Mouse (Mus musculus) embryonic fibroblast, embryonic 13.5 days (primary cell): Measurements from ENCODE around the gene Baz2a. TPM values are rescaled to one million over a fixed set of nuclear protein-coding genes. Genes with fewer than 3 reads are reported as not detected.
"Not testable (repeated sequence)": the region's sequence is repeated elsewhere in the genome, so short reads cannot be mapped to it uniquely, and the experiment has no call there.

Source experiments
- H3K27ac ChIP-seq: 2 replicates; pipeline ENCODE4 v1.5.1; 2012; ENCODE audit warnings: low read length, control low read depth, inconsistent platforms; ENCODE audit not compliant: insufficient read depth
- H3K4me1 ChIP-seq: 2 replicates; pipeline ENCODE4 v1.6.1; 2011; ENCODE audit warnings: low read length; ENCODE audit not compliant: control insufficient read depth, insufficient read depth
- H3K4me3 ChIP-seq: 2 replicates; pipeline ENCODE4 v1.5.1; 2011; ENCODE audit warnings: mild to moderate bottlenecking, control low read depth, low read length; ENCODE audit not compliant: insufficient read depth
- CTCF ChIP-seq: IDR thresholded peaks from 2 replicates; pipeline ENCODE4 v1.5.1; 2011; ENCODE audit warnings: mild to moderate bottlenecking, control low read depth, low read length, moderate library complexity, borderline replicate concordance; ENCODE audit not compliant: insufficient read depth
- POLR2A ChIP-seq: IDR thresholded peaks from 2 replicates; pipeline ENCODE4 v1.6.1; 2011; ENCODE audit warnings: low read depth, mild to moderate bottlenecking, control low read depth, low read length, moderate library complexity
- polyA plus RNA-seq: library from polyadenylated mRNA; stranded (reverse); fragments of >200 nt; gene quantifications from 2 replicates; pipeline ENCODE4 v1.2.4, GENCODE M21; 2011; ENCODE audit warnings: low read depth; ENCODE audit not compliant: missing spikeins, insufficient read length

The Baz2a gene
- polyA plus RNA-seq, 1 experiment: 32.4 TPM

DNA sequence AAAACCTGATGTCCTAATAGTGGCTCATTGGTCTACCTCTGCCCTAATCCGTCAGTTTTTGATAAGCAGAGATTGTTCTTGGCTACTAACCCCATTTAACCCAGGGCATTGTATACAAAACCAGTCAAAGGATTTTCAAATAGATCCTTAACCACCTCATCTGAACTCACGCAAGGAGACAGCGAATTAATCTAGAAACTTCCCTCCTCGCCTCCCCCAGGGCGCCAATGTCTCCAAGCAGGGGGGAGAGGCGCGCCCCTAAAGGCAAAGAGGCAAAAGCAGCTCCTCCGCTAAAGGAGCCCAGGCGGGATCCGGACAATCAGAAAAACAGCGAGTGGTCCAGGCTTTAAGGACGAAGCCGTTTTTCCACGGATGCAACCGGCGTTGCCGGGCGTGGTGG lies 33.2 kb upstream of the Baz2a start:
- H3K4me1 ChIP-seq: peaks cover 3% of the 10 kb centered on the region
- peak overlapping the region; percentile 98 for H3K27ac ChIP-seq
- peak overlapping the region; percentile 84 for H3K4me3 ChIP-seq
- TF ChIP-seq CTCF (no peak), POLR2A (no peak)

DNA sequence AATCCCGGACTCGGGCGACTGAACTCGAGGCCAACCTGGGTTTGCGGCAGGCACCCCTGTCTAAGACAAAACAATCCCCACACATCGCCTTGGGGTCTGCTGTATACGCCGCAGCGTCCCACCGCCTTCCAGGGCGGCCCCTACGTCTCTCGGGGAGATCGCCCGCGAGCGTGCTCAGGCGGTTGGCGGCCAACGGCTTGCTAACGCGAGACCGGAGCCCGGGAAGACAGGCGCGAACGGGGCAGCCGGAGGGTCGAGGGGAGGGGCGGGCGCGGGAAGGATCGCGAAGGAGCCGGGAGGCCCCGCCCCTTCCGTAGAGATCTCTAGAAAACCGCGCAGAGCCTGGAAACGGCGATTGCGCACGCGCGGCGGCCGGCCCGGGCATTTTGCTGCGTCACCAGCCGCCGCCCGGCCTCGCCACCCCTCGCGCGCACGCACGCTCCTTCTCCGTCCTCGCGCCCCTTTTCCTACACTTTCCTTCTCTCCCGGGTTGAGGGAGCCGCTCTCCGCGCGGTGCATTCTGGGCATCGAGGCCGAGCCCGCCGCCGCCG lies 32.7 kb upstream of the Baz2a start, which contains the start of gene Ptges3:
Ptges3 (plus strand) TSS at position 354 of the 551 bp plus-strand sequence.
- TF ChIP-seq CTCF: no peak
- TF ChIP-seq POLR2A: peak; percentile 77
- peaks cover 4% of the 10 kb centered on the region for H3K4me1 ChIP-seq
- H3K4me3 ChIP-seq: peak within 1 kb of the TSS; percentile 84
- peak within 1 kb of the TSS; percentile 98 for H3K27ac ChIP-seq

DNA sequence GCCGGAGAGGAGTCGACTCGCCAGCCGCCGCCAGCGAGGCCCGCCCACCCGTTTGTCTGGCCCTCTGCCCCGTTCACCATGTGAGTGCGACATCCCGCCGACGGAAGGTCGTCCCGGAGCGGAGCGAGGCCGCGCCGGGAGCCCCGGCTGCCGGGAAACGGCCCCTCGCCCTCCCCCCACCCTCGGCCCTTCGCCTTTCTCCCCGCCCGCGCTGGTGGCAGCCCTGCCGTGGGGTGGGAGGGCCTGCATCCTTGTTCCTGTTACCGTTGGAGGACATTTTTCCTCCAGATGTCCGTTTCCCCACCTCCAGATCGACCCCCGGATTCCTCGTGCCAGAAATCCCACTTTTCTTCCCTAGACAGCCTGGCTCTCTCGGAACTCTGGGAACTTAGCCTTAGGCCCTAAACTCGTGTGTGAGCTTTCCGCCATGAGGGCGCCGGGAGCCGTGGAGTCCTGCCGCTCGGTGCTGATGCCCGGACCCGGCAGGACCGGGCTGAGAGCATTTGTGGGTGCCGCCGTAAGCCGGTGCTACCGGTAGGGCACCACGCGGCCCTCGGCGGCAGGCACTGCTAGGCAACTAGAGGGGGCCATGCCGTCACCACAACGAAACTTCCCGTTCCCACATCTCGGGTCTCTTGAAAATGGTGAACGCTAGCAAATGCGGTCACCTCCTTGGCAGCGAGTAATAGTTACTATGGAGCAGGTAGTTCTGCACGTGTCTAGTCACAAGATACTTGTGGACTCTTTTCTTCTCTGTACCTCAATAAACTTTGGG lies 32.0 kb upstream of the Baz2a start:
- TF ChIP-seq POLR2A (no peak), CTCF (no peak)
- Histone ChIP-seq H3K4me3 (peak overlapping the region; percentile 82), H3K4me1 (peaks cover 8% of the 10 kb centered on the region)

DNA sequence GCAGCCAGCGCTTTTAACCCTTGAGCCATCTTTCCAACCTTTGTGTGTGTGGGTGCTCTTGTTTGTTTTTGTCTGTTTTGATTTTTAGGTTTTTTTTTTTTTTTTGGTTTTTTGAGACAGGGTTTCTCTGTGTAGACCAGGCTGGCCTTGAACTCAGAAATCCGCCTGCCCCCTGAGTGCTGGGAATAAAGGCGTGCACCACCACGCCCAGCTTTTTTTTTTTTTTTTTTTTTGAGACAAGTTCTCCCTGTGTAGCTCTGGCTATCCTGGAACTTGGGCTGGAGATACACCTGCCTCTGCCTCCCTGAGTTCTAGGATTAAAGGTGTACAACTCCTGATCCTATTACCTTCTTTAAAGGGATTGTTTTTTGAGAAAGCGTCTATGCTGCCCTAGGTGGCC lies 30.3 kb upstream of the Baz2a start:
- Histone ChIP-seq H3K4me3 (peak overlapping the region; percentile 82), H3K4me1 (peaks cover 8% of the 10 kb centered on the region), H3K27ac (no peak overlapping the region)
- TF ChIP-seq POLR2A: no peak
- TF ChIP-seq CTCF: no peak

More for the DNA sequence above, 32.0 kb upstream of the Baz2a start:
- H3K27ac ChIP-seq: peak overlapping the region; percentile 87

DNA sequence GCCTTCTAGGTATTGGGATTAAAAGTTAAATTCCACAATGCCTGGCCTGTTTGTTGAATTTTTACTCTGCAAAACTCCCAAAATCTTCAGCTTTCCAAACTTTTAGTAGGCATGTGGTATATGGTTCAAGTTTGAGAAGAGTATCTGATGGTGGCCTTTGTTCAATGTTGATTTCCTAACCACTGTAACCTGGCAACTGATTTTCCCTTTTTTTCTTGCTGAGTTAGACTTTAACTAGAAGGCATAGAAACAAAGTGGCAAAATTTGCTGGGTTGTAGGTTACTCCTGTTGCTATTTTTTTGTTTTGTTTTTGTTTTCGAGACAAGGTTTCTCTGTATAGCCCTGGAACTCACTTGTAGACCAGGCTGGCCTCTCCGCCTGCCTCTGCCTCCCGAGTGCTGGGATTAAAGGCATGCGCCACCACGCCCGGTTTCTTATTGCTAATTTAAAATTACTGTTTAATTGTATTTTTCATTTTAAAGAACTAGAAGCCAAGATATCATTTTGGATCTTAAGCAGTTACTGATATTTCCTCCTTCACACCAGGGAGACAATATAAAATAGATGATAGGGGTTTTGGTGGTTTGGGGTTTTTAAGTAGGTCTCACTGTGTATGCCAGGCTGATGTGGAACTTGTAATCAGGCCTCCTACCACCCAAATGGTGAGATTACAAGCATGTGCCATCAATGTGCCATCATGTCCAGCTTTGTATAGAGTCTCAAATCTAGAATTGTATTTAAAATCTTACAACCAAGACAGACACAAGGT lies 29.0 kb upstream of the Baz2a start:
- Histone ChIP-seq H3K4me1 (peaks cover 8% of the 10 kb centered on the region), H3K4me3 (no peak overlapping the region), H3K27ac (no peak overlapping the region)
- TF ChIP-seq CTCF (no peak), POLR2A (no peak)

DNA sequence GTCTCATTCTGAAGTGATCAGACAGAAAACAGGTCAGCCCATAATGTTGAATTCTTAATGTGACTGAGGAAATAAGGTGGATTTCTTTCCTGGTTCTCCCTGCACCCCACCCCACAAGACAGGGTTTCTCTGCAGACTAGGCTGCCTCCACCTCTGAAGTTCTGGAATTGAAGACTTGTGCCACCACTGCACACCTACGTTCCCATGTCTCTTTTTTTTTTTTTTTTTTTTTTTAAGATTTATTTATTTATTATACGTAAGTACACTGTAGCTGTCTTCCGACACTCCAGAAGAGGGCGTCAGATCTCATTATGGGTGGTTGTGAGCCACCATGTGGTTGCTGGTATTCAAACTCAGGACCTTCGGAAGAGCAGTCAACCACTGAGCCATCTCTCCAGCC lies 25.3 kb upstream of the Baz2a start:
- H3K27ac ChIP-seq: no peak overlapping the region
- TF ChIP-seq CTCF (no peak), POLR2A (no peak)
- no peak overlapping the region for H3K4me3 ChIP-seq
- peaks cover 8% of the 10 kb centered on the region for H3K4me1 ChIP-seq

DNA sequence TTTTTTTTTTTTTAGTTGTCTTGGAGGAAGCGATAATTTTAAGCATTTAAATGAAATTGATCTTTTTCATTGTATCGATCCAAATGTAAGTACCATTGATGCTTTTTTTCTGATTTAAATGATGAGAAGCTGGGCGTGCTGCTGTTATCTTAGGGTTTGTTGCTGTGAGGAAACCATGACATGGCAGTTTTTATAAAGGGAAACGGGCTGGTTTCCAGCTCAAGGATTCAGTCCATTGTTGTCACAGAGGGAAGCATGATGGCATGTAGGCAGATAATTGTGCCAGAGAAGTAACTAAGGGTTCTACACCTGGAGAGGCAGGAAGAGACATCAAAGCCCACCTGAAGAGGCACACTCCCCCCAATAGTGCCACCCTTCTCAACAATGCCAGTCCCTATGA lies 22.2 kb upstream of the Baz2a start:
- Histone ChIP-seq H3K4me3 (no peak overlapping the region), H3K27ac (no peak overlapping the region), H3K4me1 (no peaks in the 10 kb centered on the region; the same call in 1 of the 2 replicates)
- TF ChIP-seq POLR2A: no peak
- no peak for TF ChIP-seq CTCF

DNA sequence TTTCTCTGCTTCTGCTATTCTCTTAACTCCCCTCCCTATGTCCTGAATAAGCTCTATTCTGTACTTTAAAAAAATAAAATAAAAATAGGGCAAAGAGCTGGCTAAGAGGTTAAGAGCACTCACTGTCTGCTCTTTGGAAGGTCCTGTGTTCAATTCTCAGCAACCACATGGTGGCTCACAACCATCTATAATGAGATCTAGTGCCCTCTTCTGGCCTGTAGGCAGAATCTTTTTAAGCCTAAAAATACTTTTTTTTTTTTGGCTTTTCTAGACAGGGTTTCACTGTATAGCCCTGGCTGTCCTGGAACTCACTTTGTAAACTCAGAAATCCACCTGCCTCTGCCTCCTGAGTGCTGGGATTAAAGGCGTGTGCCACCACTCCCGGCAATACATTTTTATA lies 20.9 kb upstream of the Baz2a start:
- not testable (repeated sequence) for H3K4me1 ChIP-seq, H3K27ac ChIP-seq

DNA sequence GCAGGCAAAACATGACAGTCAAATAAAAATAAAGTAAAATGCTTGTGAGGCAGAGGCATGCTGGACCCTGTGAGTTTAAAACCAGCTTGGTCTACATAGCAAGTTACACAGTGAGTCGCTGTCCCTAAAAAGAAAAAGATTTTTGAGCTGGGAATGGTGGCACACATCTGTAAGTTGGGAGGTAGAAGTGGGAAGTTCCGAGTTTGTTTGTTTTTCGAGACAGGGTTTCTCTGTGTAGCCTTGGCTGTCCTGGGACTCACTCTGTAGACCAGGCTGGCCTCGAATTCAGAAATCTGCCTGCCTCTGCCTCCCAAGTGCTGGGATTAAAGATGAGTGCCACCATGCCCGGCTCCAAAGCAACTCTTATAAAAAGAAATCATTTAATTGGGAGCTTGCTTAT lies 13.1 kb upstream of the Baz2a start:
- not testable (repeated sequence) for H3K4me3 ChIP-seq, H3K4me1 ChIP-seq, H3K27ac ChIP-seq

More for the DNA sequence above, 20.9 kb upstream of the Baz2a start:
- not testable (repeated sequence) for H3K4me3 ChIP-seq

DNA sequence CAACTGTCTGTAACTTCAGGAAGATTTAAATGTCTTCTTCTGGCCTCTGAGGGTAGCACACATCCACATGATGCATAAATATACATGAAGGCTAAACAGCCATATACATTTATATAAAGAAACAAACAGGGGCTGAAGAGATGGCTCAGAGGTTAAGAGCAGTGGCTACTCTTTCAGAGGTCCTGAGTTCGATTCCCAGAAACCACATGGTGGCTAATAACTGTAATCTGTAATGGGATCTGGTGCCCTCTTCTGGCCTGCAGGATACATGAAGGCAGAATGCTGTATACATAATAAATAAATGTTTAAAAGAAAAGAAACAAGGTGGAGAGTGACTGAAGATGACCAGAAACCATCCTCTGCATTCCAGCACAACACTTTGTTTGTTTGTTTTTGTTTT lies 10.9 kb upstream of the Baz2a start:
- no peak overlapping the region for H3K4me3 ChIP-seq
- H3K4me1 ChIP-seq: peaks cover 2% of the 10 kb centered on the region; the same call in 1 of the 2 replicates
- no peak overlapping the region for H3K27ac ChIP-seq
- TF ChIP-seq CTCF (no peak), POLR2A (no peak)
